Mouse (Mus musculus) forebrain, embryonic 13.5 days (tissue): ENCODE measurements around the gene Rnaseh2a. TPM values are rescaled to one million over a fixed set of nuclear protein-coding genes. Genes with fewer than 3 reads are reported as not detected.

ENCODE experiments used
- ATAC-seq: fragments of 200-750 bp; cut with Nextera tagmentation; 2 replicates; pipeline ENCODE4 v1.8.0; 2017
- H3K27ac ChIP-seq: fragments of 300-500 bp; sonication (generic); 2 replicates; pipeline ENCODE4 v1.5.1; 2015; ENCODE audit warnings: inconsistent platforms, mild to moderate bottlenecking, moderate library complexity
- H3K27me3 ChIP-seq: fragments of 300-500 bp; sonication (generic); 2 replicates; pipeline ENCODE4 v1.6.1; 2015; ENCODE audit warnings: mild to moderate bottlenecking, inconsistent platforms
- H3K36me3 ChIP-seq: fragments of 300-500 bp; sonication (generic); 2 replicates; pipeline ENCODE4 v1.6.1; 2015; ENCODE audit warnings: mild to moderate bottlenecking, inconsistent platforms; ENCODE audit not compliant: poor library complexity, severe bottlenecking
- H3K4me1 ChIP-seq: fragments of 300-500 bp; sonication (generic); 2 replicates; pipeline ENCODE4 v1.6.1; 2015; ENCODE audit warnings: inconsistent platforms
- H3K4me2 ChIP-seq: fragments of 300-500 bp; sonication (generic); 2 replicates; pipeline ENCODE4 v1.6.1; 2015; ENCODE audit warnings: inconsistent platforms, mild to moderate bottlenecking, moderate library complexity
- H3K4me3 ChIP-seq: fragments of 300-500 bp; sonication (generic); 2 replicates; pipeline ENCODE4 v1.5.1; 2015; ENCODE audit warnings: mild to moderate bottlenecking, inconsistent platforms
- H3K9ac ChIP-seq: fragments of 300-500 bp; sonication (generic); 2 replicates; pipeline ENCODE4 v1.6.1; 2015; ENCODE audit warnings: mild to moderate bottlenecking, inconsistent platforms
- H3K9me3 ChIP-seq: fragments of 300-500 bp; sonication (generic); replicated peaks from 2 replicates; pipeline ENCODE4 v1.6.1; 2016; ENCODE audit warnings: inconsistent platforms
- WGBS: fragments of 180-500 bp; shearing (Covaris S2); methylation state at CpG from one replicate; pipeline ENCODE4 v1.1.7; 2015; 5-methylcytosine and 5-hydroxymethylcytosine counted together
- polyA plus RNA-seq: library from polyadenylated mRNA; unstranded; fragments of >200 nt; fragmentation: Nextera tagmentation; extraction: Ambion mirVana; gene quantifications from 2 replicates; pipeline ENCODE4 v1.2.1, GENCODE M21; 2015

The Rnaseh2a gene
- polyA plus RNA-seq, 1 experiment from 2014 or later, result 119 TPM

DNA sequence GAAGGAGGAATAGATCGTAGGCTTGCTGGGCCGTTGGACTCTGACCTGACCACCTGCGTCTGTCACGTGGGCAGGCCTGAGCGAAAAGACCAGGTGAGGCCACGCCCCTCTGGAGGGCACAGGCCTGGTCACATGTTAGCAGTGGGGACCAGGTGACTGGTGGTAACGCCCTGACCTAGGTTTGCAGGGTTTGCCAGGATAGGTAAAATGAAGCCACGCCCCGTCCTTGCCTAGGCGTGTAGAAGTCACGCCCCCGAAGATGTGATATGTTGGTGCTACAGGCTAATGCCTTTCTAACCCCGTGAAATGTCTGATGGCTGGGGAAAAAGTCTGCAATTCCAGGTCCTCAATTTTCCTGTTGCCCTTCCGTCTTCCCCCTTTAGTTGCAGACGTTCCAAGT lies 21.3 kb upstream of the Rnaseh2a start:
- Histone ChIP-seq H3K36me3 (no peaks in the 10 kb centered on the region), H3K9ac (peak overlapping the region; percentile 75), H3K4me1 (peaks cover 24% of the 10 kb centered on the region), H3K27me3 (peaks cover 32% of the 10 kb centered on the region), H3K4me2 (peak overlapping the region; percentile 89), H3K9me3 (no peaks in the 10 kb centered on the region), H3K27ac (no peak overlapping the region), H3K4me3 (peak overlapping the region; percentile 57)
- peak; percentile 34 for ATAC-seq
- 4% methylated on average over 15 of the region's 15 CpGs for WGBS

DNA sequence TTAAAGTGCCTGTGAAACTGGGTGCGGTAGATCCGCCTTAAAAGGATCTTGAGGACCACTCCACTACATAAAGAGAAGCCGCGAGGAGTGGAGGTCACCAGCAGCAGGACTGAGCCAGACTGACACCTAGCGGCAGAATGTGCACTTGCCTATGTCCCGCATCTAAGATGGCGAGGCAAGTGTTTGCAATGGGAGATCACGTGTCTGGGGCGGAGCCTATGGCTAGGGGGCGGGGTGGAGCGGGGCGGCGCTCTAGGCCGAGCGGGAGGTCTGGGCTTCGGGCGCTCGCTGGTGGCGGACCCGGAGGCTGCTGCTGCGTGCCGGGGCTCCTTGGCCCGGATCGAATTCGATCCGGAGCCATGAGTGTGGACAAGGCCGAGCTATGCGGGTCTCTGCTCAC lies 20.8 kb upstream of the Rnaseh2a start, which contains the start of gene Hook2:
Hook2 (plus strand) TSS at position 255 of the 400 bp plus-strand sequence.
- peak; percentile 91 for ATAC-seq
- under 1% methylated on average over 28 of the region's 28 CpGs for WGBS
- H3K4me1 ChIP-seq, result peaks cover 24% of the 10 kb centered on the region
- H3K4me3 ChIP-seq, result peak within 1 kb of the TSS; percentile 57
- no peaks in the 10 kb centered on the region for H3K9me3 ChIP-seq
- H3K9ac ChIP-seq, result peak within 1 kb of the TSS; percentile 75
- H3K27ac ChIP-seq, result peak within 1 kb of the TSS; percentile 75
- H3K4me2 ChIP-seq, result peak within 1 kb of the TSS; percentile 89
- peaks cover 28% of the 10 kb centered on the region for H3K27me3 ChIP-seq
- no peaks in the 10 kb centered on the region for H3K36me3 ChIP-seq

DNA sequence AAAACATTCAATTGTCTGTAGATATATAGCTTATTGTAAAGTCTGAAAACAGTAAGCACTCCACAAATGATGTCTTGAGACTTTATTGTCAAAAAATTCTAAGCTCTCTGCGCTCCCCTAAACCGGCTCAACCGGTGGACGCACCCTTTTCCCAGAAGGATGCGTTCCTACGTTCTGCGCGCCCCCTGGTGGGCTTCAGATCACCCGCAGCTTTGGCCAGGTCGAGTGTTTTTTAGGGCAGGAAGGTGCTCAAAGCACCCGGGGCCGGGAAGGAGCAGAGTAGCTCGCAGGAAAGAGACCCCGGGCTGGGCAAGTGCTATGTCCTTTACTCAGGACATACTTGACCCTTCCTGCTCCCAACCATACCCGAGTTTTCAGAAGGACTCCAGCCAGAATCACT lies 20.2 kb upstream of the Rnaseh2a start:
- Histone ChIP-seq H3K27ac (peak overlapping the region; percentile 75), H3K4me2 (peak overlapping the region; percentile 89), H3K27me3 (peaks cover 28% of the 10 kb centered on the region), H3K4me1 (peaks cover 29% of the 10 kb centered on the region), H3K9ac (peak overlapping the region; percentile 72), H3K36me3 (no peaks in the 10 kb centered on the region), H3K4me3 (peak overlapping the region; percentile 57), H3K9me3 (no peaks in the 10 kb centered on the region)
- 0% methylated on average over 15 of the region's 15 CpGs for WGBS
- peak; percentile 59 for ATAC-seq

DNA sequence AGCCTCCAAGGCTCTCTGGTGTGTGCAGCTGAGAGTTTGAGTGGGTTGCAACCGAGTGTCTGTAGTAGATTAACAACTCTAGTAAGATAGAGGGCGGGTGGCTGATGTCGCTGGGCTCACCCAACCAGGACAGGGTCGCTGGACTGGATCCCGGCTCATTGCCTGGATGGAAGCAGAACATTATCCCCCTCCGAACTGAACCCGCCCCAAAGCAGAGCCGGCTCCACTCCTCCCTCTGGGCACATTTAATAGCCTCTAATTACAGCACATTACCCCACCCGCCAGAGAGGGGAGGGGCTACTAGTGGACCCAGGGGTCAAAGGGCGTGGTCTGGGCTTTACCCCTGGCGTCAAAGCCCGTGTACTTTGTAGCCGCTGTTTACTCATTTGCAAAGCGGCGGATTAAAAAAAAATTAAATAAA lies 19.8 kb upstream of the Rnaseh2a start:
- Histone ChIP-seq H3K9me3 (no peaks in the 10 kb centered on the region), H3K36me3 (no peaks in the 10 kb centered on the region), H3K4me1 (peaks cover 33% of the 10 kb centered on the region), H3K4me3 (no peak overlapping the region), H3K9ac (no peak overlapping the region), H3K27ac (no peak overlapping the region), H3K27me3 (peaks cover 31% of the 10 kb centered on the region), H3K4me2 (peak overlapping the region; percentile 89)
- 13% methylated on average over 15 of the region's 15 CpGs for WGBS
- ATAC-seq, result no peak

DNA sequence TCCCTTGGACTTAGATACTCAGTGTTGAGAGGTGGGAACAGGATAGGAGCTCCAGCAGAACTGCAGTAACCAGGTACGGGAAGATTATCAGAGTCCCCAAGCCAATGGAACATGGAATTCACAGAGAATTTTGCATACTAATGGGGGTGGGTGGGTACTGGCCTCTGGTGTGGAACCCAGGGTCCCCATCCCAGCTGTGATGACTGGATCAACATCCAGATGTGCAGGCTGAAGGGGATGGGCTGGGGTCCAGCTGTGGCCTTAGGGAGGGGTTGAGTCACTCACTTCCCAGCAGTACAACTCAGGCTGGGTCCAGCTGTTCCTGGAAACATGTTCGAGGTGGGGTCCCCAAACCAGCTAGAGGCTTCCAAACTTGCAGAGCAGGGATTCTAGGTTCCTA lies 18.3 kb upstream of the Rnaseh2a start:
- Histone ChIP-seq H3K36me3 (no peaks in the 10 kb centered on the region), H3K9ac (no peak overlapping the region), H3K27ac (no peak overlapping the region), H3K4me3 (no peak overlapping the region), H3K9me3 (no peaks in the 10 kb centered on the region), H3K4me2 (no peak overlapping the region), H3K4me1 (peaks cover 33% of the 10 kb centered on the region), H3K27me3 (peaks cover 36% of the 10 kb centered on the region)
- WGBS, result 78% methylated on average over 2 of the region's 2 CpGs
- no peak for ATAC-seq

DNA sequence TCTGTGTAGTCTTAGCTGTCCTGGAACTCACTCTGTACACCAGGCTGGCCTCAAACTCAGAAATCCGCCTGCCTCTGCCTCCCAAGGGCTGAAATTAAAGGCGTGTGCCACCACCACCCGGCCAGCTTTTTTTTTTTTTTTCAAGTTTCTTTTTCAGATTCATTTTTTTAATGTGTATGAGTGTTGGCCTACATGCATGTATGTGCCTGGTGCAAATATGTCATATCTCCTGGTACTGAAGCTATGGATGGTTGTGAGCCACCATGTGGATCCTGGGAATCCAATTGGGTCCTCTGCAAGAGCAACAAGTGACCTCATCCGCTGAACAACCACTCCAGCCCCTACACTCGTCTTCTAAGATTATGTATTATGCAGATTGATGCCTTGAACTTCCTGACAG lies 17.8 kb upstream of the Rnaseh2a start:
- H3K9me3 ChIP-seq, result no peaks in the 10 kb centered on the region
- no peaks in the 10 kb centered on the region for H3K36me3 ChIP-seq
- 84% methylated on average over 5 of the region's 5 CpGs for WGBS
- H3K27ac ChIP-seq, result no peak overlapping the region
- no peak for ATAC-seq
- H3K27me3 ChIP-seq, result peaks cover 40% of the 10 kb centered on the region
- H3K4me2 ChIP-seq, result no peak overlapping the region
- no peak overlapping the region for H3K4me3 ChIP-seq
- no peak overlapping the region for H3K9ac ChIP-seq
- H3K4me1 ChIP-seq, result peaks cover 33% of the 10 kb centered on the region

DNA sequence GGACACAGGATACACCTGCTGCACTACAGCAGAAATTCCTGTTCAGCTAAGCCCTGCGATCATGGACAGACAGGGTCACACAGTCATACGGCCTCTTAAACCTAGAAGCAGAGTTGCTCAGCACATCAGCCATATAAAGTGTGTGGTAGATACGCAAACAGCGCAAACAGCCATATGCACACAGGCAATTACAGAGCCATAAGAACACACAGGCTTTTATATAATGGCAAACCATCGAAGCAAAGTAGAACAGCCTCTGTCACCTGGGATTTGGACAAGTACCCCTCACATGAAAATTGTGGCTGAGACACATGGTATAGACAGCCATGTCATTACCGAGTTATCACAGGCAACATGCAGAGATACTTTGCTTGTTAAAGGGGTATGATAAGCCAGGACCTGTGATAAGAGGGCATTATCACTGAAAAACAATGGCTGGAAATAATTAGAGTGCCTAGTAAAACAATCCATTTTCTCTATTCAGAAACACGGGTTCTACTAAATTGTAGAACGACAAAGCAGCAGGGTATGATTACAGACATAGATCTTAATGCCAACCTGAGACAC lies 16.9 kb upstream of the Rnaseh2a start:
- no peaks in the 10 kb centered on the region for H3K9me3 ChIP-seq
- H3K27ac ChIP-seq, result peak overlapping the region; percentile 59; the same call in 1 of the 2 replicates
- 37% methylated on average over 8 of the region's 8 CpGs for WGBS
- H3K4me2 ChIP-seq, result peak overlapping the region; percentile 98
- H3K4me1 ChIP-seq, result peaks cover 33% of the 10 kb centered on the region
- H3K27me3 ChIP-seq, result peaks cover 47% of the 10 kb centered on the region
- H3K9ac ChIP-seq, result peak overlapping the region; percentile 70
- H3K36me3 ChIP-seq, result no peaks in the 10 kb centered on the region
- no peak for ATAC-seq
- peak overlapping the region; percentile 50 for H3K4me3 ChIP-seq

DNA sequence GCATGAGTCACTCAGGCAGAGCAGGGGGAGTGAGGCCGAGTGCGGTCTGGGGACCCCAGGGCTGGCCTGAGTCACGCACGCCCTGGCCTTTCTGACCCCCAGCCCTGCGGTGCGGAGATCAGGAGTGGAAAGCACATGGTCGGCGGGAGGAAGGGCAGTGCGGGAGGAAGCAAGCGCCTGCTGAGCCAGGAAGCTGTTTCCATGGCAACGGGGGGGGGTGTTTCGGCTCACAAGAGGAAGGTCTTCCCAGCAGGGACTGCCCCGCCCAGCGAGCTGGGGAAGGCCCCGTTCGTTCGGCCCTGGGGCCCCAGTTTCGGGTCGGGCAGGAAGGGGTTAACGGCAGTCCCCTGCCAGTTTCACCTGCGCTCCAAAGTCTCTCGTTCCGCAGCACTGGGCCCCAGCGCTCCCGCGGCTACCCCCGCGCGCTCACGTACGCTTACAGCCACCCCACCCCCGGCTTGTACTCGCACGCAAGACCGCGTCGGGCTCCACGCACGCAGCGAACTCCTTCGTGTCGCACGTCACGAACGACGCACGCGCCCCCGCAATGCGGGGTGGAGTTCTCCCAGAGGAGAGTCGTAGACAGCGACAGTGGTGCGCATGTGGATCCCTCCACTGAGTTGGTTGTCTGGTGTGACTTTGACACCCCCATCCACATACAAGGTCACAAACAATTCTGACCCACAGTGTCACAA lies 16.3 kb upstream of the Rnaseh2a start:
- Histone ChIP-seq H3K27me3 (peaks cover 51% of the 10 kb centered on the region), H3K4me1 (peaks cover 34% of the 10 kb centered on the region), H3K9ac (peak overlapping the region; percentile 70), H3K27ac (peak overlapping the region; percentile 59), H3K36me3 (no peaks in the 10 kb centered on the region), H3K9me3 (no peaks in the 10 kb centered on the region), H3K4me3 (peak overlapping the region; percentile 50), H3K4me2 (peak overlapping the region; percentile 98)
- under 1% methylated on average over 49 of the region's 53 CpGs for WGBS
- peak; percentile 61 for ATAC-seq

DNA sequence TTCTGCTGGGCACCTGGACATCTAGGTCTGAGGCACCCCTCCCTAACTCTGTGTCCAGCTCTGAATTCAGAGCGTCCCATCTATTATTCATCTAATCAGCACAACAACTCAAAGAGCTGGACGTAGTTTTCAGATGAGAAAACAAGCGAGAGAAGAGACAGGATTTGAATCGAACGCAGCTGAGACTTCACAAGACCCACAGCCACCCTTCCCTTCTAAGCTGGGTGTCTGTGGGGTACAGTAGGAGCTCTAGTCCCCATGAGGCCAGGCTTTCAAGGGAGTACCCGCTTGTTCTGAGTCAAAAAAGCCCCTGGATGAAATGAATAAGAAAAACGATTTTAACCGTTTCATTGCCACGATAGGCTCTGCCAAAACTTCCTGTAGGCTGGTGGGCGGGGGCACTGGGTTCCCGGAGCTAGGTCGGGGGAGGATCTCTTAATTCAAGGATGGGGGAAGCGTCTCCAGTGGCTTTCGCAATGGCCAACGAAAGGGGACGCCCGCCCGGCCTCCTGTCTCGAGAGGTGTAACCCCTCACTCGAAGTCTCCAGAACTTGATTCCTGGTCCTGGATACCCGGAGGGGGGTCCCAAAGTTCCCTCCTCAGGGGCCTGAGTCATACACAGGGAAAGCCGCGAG lies 15.6 kb upstream of the Rnaseh2a start:
- H3K9ac ChIP-seq, result peak overlapping the region; percentile 70
- WGBS, result 1% methylated on average over 23 of the region's 23 CpGs
- no peak for ATAC-seq
- H3K4me2 ChIP-seq, result peak overlapping the region; percentile 98
- peaks cover 38% of the 10 kb centered on the region for H3K4me1 ChIP-seq
- H3K4me3 ChIP-seq, result peak overlapping the region; percentile 50
- peak overlapping the region; percentile 59; the same call in 1 of the 2 replicates for H3K27ac ChIP-seq
- no peaks in the 10 kb centered on the region for H3K36me3 ChIP-seq
- H3K27me3 ChIP-seq, result peaks cover 58% of the 10 kb centered on the region
- H3K9me3 ChIP-seq, result no peaks in the 10 kb centered on the region

DNA sequence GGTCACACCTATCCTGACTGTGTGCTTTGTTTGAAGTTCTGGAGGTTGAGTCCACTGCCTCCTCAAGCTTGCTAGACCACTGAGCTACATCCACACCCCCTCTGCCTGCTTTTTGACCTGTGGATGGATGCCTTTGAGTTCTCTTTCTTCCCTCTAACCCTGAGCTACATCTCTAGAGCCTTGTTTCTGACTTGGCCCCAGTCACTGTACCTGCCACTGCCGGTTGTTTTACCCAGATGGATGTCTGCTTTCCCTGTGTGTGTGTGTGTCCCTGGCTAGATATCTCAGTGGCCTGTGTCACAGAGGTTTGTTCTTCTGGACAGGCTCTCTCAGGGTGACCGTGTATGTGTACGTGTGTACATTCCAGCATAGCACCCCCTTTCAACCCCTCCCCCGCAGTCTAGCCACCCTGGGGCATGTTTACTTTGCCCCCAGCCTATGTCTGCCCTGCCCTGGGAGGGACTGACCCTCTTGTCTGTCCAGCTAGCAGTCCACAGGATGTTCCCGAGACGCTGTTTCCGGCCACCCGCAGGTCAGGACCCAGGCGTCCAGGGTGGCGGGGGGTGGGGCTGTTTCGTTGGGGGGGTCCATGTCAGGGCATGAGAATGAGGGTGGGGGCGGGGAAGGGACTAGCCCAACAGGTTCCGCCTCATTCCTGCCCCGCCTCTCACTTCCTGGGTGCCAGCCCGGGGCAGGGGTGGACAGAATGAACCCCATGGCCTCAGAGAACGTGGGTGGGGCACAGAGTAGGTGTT lies 14.9 kb upstream of the Rnaseh2a start:
- Histone ChIP-seq H3K27me3 (peaks cover 64% of the 10 kb centered on the region), H3K9me3 (no peaks in the 10 kb centered on the region), H3K4me2 (peak overlapping the region; percentile 98), H3K27ac (no peak overlapping the region), H3K9ac (0 out of 2 replicates have a peak overlapping the region, but pooled peaks have one; percentile 70), H3K36me3 (no peaks in the 10 kb centered on the region), H3K4me1 (peaks cover 44% of the 10 kb centered on the region), H3K4me3 (peak overlapping the region; percentile 50; the same call in 1 of the 2 replicates)
- WGBS, result 23% methylated on average over 16 of the region's 16 CpGs
- no peak for ATAC-seq

DNA sequence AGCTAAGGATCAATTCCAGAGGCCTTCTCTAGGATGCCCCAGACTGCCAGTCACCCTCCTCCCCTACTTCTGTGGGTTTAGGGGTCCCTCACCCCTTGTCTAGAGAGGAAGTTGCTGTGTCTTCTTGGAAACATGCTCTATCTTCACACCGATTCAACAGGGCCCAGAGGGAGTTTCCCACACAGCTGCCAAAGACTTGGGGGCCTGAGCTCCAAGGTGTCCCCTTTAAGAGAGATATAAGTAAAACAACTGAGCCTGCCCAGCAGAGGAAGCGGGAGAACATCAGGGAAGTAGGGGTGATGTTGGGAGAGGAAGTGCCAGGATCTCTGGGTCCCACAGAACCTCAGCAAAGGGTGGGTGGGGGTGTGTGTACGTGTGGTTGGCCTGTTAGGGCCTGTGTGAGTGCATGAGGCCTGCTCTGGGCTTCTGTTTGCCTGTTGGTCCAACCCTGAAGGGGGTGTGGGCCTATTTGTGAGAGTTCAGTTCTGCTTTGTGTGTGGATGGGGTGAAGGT lies 13.0 kb upstream of the Rnaseh2a start:
- Histone ChIP-seq H3K36me3 (no peaks in the 10 kb centered on the region), H3K4me2 (no peak overlapping the region), H3K9ac (no peak overlapping the region), H3K27ac (no peak overlapping the region), H3K27me3 (peaks cover 76% of the 10 kb centered on the region), H3K4me1 (peaks cover 59% of the 10 kb centered on the region), H3K9me3 (no peaks in the 10 kb centered on the region), H3K4me3 (no peak overlapping the region)
- no peak for ATAC-seq
- 64% methylated on average over 3 of the region's 3 CpGs for WGBS
